Mouse (Mus musculus): Measurements from ENCODE around the gene Luzp1. TPM values are rescaled to one million over a fixed set of nuclear protein-coding genes. Genes with fewer than 3 reads are reported as not detected.
A peak's percentile ranks its signal among the peaks of the same experiment; 100 is the strongest.

The Luzp1 gene
- polyA plus RNA-seq, 1 experiment from 2014 or later: 58.1 TPM

GRCm38 (mm10) chr4:136600536-136600935 is 131.0 kb downstream of the Luzp1 start:
- H3K4me3 ChIP-seq: peak overlapping the region; percentile 100
- H3K27me3 ChIP-seq: no peaks in the 10 kb centered on the region
- H3K36me3 ChIP-seq: no peaks in the 10 kb centered on the region
- H3K9me3 ChIP-seq: no peaks in the 10 kb centered on the region
- peak overlapping the region; percentile 12; the same call in 1 of the 2 replicates for H3K9ac ChIP-seq
- no peak for ATAC-seq (ENCODE audit: low FRiP score, low read depth)
- H3K4me2 ChIP-seq: peak overlapping the region; percentile 68
- WGBS: 91% methylated on average over 2 of the region's 2 CpGs
- H3K27ac ChIP-seq (replicated peaks): no peak overlapping the region
- H3K4me1 ChIP-seq (replicated peaks): peaks cover 31% of the 10 kb centered on the region

- 1% methylated on average over 13 of the region's 13 CpGs for WGBS
- Histone ChIP-seq H3K27ac (replicated peaks) (peak overlapping the region; percentile 97), H3K36me3 (no peaks in the 10 kb centered on the region)
These were observed 131.9 kb downstream of the Luzp1 start for GRCm38 (mm10) chr4:136601476-136601875.

GRCm38 (mm10) chr4:136602018-136602554 is 132.5 kb downstream of the Luzp1 start:
- Histone ChIP-seq H3K36me3 (no peaks in the 10 kb centered on the region), H3K27ac (replicated peaks) (peak overlapping the region; percentile 97), H3K4me1 (replicated peaks) (peaks cover 26% of the 10 kb centered on the region), H3K27me3 (no peaks in the 10 kb centered on the region), H3K9ac (peak overlapping the region; percentile 100), H3K9me3 (no peaks in the 10 kb centered on the region), H3K4me2 (peak overlapping the region; percentile 68), H3K4me3 (peak overlapping the region; percentile 100)
- peak; percentile 48 for ATAC-seq (ENCODE audit: low FRiP score, low read depth)
- WGBS: under 1% methylated on average over 62 of the region's 68 CpGs

More at GRCm38 (mm10) chr4:136601476-136601875, 131.9 kb downstream of the Luzp1 start:
- H3K9ac ChIP-seq: peak overlapping the region; percentile 100
- H3K4me2 ChIP-seq: peak overlapping the region; percentile 68
- H3K9me3 ChIP-seq: no peaks in the 10 kb centered on the region
- peaks cover 29% of the 10 kb centered on the region for H3K4me1 ChIP-seq (replicated peaks)
- no peaks in the 10 kb centered on the region for H3K27me3 ChIP-seq
- ATAC-seq (ENCODE audit: low FRiP score, low read depth): no peak
- H3K4me3 ChIP-seq: peak overlapping the region; percentile 100

- under 1% methylated on average over 44 of the region's 45 CpGs for WGBS
- H3K27ac ChIP-seq (replicated peaks): peak within 1 kb of the TSS; percentile 97
- H3K4me2 ChIP-seq: peak within 1 kb of the TSS; percentile 68
- H3K9ac ChIP-seq: peak within 1 kb of the TSS; percentile 100
- no peaks in the 10 kb centered on the region for H3K9me3 ChIP-seq
- peaks cover 24% of the 10 kb centered on the region for H3K4me1 ChIP-seq (replicated peaks)
- ATAC-seq (ENCODE audit: low FRiP score, low read depth): peak; percentile 89
- peak within 1 kb of the TSS; percentile 100 for H3K4me3 ChIP-seq
- H3K36me3 ChIP-seq: no peaks in the 10 kb centered on the region
- no peaks in the 10 kb centered on the region for H3K27me3 ChIP-seq
These were observed 133.0 kb downstream of the Luzp1 start, which contains the start of gene Kdm1a for GRCm38 (mm10) chr4:136602568-136602967. Gene Kdm1a (minus strand): TSS chr4:136602723.

Other genes starting within 250 kb of the Luzp1 start
- gene Tcea3, start 222.0 kb upstream of the Luzp1 start, polyA plus RNA-seq (2015; fragmentation: Nextera tagmentation; extraction: Ambion mirVana): 2.4 TPM in 2 replicates
- gene Zfp46, start 185.1 kb upstream of the Luzp1 start, polyA plus RNA-seq (2015; fragmentation: Nextera tagmentation; extraction: Ambion mirVana): 38.8 and 41.3 TPM in 2 replicates
- 177 and 190 TPM in 2 replicates for gene Hnrnpr, start 158.8 kb upstream of the Luzp1 start, polyA plus RNA-seq (2015; fragmentation: Nextera tagmentation; extraction: Ambion mirVana)
- 1.9 and 3.3 TPM in 2 replicates for gene Htr1d, start 46.2 kb upstream of the Luzp1 start, polyA plus RNA-seq (2015; fragmentation: Nextera tagmentation; extraction: Ambion mirVana)
- gene 6030445D17Rik, start 7.5 kb upstream of the Luzp1 start, polyA plus RNA-seq (2015; fragmentation: Nextera tagmentation; extraction: Ambion mirVana): 0.33 and 0.51 TPM in 2 replicates
- 59.5 and 64.7 TPM in 2 replicates for gene Kdm1a, start 133.0 kb downstream of the Luzp1 start, polyA plus RNA-seq (2015; fragmentation: Nextera tagmentation; extraction: Ambion mirVana)
- not detected in 2 replicates for gene Tex46, start 140.7 kb downstream of the Luzp1 start, polyA plus RNA-seq (2015; fragmentation: Nextera tagmentation; extraction: Ambion mirVana)
- gene Lactbl1, start 152.9 kb downstream of the Luzp1 start, polyA plus RNA-seq (2015; fragmentation: Nextera tagmentation; extraction: Ambion mirVana): 0.06 and 0.17 TPM in 2 replicates